Mouse (Mus musculus) bone marrow, adult 2 months (tissue): ENCODE measurements at regions not wholly inside any gene's neighbourhood (a gene's known extent, or its start where the extent isn't known, plus 50 kb on each side); places are given as distances from the start of the nearest gene placed in this dataset.

Experiments used
- CTCF ChIP-seq: fragments of 200-500 bp; IDR thresholded peaks from 2 replicates; pipeline ENCODE4 v1.5.1; 2011; ENCODE audit warnings: low read length, control low read depth; ENCODE audit not compliant: control insufficient read depth, insufficient read depth
- POLR2A ChIP-seq: fragments of 200-500 bp; IDR thresholded peaks from 2 replicates; pipeline ENCODE4 v1.6.1; 2011; ENCODE audit warnings: low read depth, mild to moderate bottlenecking, control low read depth, low read length, borderline replicate concordance; ENCODE audit not compliant: control insufficient read depth

- TF ChIP-seq POLR2A (no peak), CTCF (no peak)
These were observed 494.0 kb upstream of the Adgrl2 start for GRCm38 (mm10) chr3:149484319-149484718.
